Mouse (Mus musculus) urinary bladder, adult 18-20 months (tissue): ENCODE results near the gene Reep6.
A peak's percentile ranks its signal among the peaks of the same experiment; 100 is the strongest.

Experiments used
- DNase-seq, 2 experiments: peaks; one replicate each; pipeline ENCODE4 v3.0.0; 2022; ENCODE audit warnings: low spot score in 2 of 2, mixed read lengths in 2 of 2

Gene Reep6

GRCm38 (mm10) chr10:80329273-80330081 lies at the start of gene Reep6, which contains the start of gene Pcsk4:
Gene Reep6, plus strand, starts transcription at chr10:80329953.
Gene Pcsk4, minus strand, starts transcription at chr10:80329498.
- DNase-seq: peak; percentile 94 to 95

- no peak for DNase-seq
Observed at GRCm38 (mm10) chr10:80281304-80281703, 48.4 kb upstream of the Reep6 start.

- no peak for DNase-seq
Observed at GRCm38 (mm10) chr10:80281921-80282371, 47.8 kb upstream of the Reep6 start.

- peak in 1 of 2 experiments; percentile 43 for DNase-seq
Observed at GRCm38 (mm10) chr10:80282481-80283441, 47.0 kb upstream of the Reep6 start.

- DNase-seq: no peak
Observed at GRCm38 (mm10) chr10:80285222-80286070, 44.3 kb upstream of the Reep6 start.

- DNase-seq: no peak
Observed at GRCm38 (mm10) chr10:80288097-80288496, 41.7 kb upstream of the Reep6 start.

GRCm38 (mm10) chr10:80288657-80289056 lies 41.1 kb upstream of the Reep6 start:
- DNase-seq: no peak

GRCm38 (mm10) chr10:80292251-80293146 lies 37.3 kb upstream of the Reep6 start, which contains the start of gene Rps15:
Gene Rps15, plus strand, starts transcription at chr10:80292453.
- peak; percentile 85 to 90 for DNase-seq

GRCm38 (mm10) chr10:80293325-80293724 lies 36.4 kb upstream of the Reep6 start:
- no peak for DNase-seq

- DNase-seq: no peak
Observed at GRCm38 (mm10) chr10:80294311-80294710, 35.4 kb upstream of the Reep6 start.

- DNase-seq: no peak
Observed at GRCm38 (mm10) chr10:80294788-80295303, 34.9 kb upstream of the Reep6 start.

- peak; percentile 56 to 70 for DNase-seq
Observed at GRCm38 (mm10) chr10:80295618-80296425, 33.9 kb upstream of the Reep6 start, which contains the start of gene Apc2. Gene Apc2, plus strand, starts transcription at chr10:80295977.

- no peak for DNase-seq
Observed at GRCm38 (mm10) chr10:80296824-80297223, 32.9 kb upstream of the Reep6 start.

GRCm38 (mm10) chr10:80297526-80298133 lies 32.1 kb upstream of the Reep6 start:
- DNase-seq: no peak

GRCm38 (mm10) chr10:80298571-80299281 lies 31.0 kb upstream of the Reep6 start:
- no peak for DNase-seq

- DNase-seq: no peak
Observed at GRCm38 (mm10) chr10:80299301-80299700, 30.5 kb upstream of the Reep6 start.

GRCm38 (mm10) chr10:80299824-80300223 lies 29.9 kb upstream of the Reep6 start:
- DNase-seq: no peak

- DNase-seq: no peak
Observed at GRCm38 (mm10) chr10:80300672-80301181, 29.0 kb upstream of the Reep6 start.
